Mouse (Mus musculus) liver, embryonic 16.5 days (tissue): ENCODE measurements at regions not wholly inside any gene's neighbourhood (a gene's known extent, or its start where the extent isn't known, plus 50 kb on each side); places are given as distances from the start of the nearest gene placed in this dataset.

Experiments
- ATAC-seq: fragments of 200-750 bp; cut with Nextera tagmentation; 2 replicates; pipeline ENCODE4 v1.8.0; 2017; ENCODE audit warnings: low read depth, mild to moderate bottlenecking, moderate number of reproducible peaks, moderate library complexity
- H3K27ac ChIP-seq: fragments of 300-500 bp; sonication (generic); 2 replicates; pipeline ENCODE4 v1.5.1; 2014; ENCODE audit warnings: mild to moderate bottlenecking, low read length
- H3K27me3 ChIP-seq: fragments of 300-500 bp; sonication (generic); 2 replicates; pipeline ENCODE4 v1.6.1; 2014; ENCODE audit warnings: low read depth, low read length, mixed read lengths; ENCODE audit not compliant: control insufficient read depth, insufficient read depth
- H3K36me3 ChIP-seq: fragments of 300-500 bp; sonication (generic); 2 replicates; pipeline ENCODE4 v1.6.1; 2014; ENCODE audit warnings: mild to moderate bottlenecking; ENCODE audit not compliant: control insufficient read depth, insufficient read depth
- H3K4me1 ChIP-seq: fragments of 300-500 bp; sonication (generic); 2 replicates; pipeline ENCODE4 v1.6.1; 2014; ENCODE audit warnings: low read depth, low read length, mixed read lengths; ENCODE audit not compliant: control insufficient read depth
- H3K4me2 ChIP-seq: fragments of 300-500 bp; sonication (generic); 2 replicates; pipeline ENCODE4 v1.6.1; 2014; ENCODE audit warnings: low read depth, low read length, mixed read lengths
- H3K4me3 ChIP-seq: fragments of 300-500 bp; sonication (generic); 2 replicates; pipeline ENCODE4 v1.5.1; 2014; ENCODE audit warnings: low read depth, mild to moderate bottlenecking, low read length
- H3K9ac ChIP-seq: fragments of 300-500 bp; sonication (generic); 2 replicates; pipeline ENCODE4 v1.6.1; 2014; ENCODE audit warnings: low read depth, low read length
- H3K9me3 ChIP-seq: fragments of 300-500 bp; sonication (generic); replicated peaks from 2 replicates; pipeline ENCODE4 v1.6.1; 2016; ENCODE audit warnings: low read length; ENCODE audit not compliant: control insufficient read depth
- WGBS: fragments of 180-500 bp; shearing (Covaris S2); extraction: QIAGEN DNeasy Blood & Tissue Kit; methylation state at CpG from one replicate; pipeline ENCODE4 v1.1.7; 2014; ENCODE audit not compliant: insufficient replicate concordance; 5-methylcytosine and 5-hydroxymethylcytosine counted together

GRCm38 (mm10) chr16:29816681-29817369 is 237.7 kb downstream of the Opa1 start:
- no peak for ATAC-seq
- Histone ChIP-seq H3K4me1 (no peaks in the 10 kb centered on the region), H3K9me3 (no peaks in the 10 kb centered on the region), H3K27ac (no peak overlapping the region), H3K4me3 (no peak overlapping the region), H3K27me3 (peaks cover 26% of the 10 kb centered on the region), H3K36me3 (no peaks in the 10 kb centered on the region), H3K4me2 (no peak overlapping the region), H3K9ac (no peak overlapping the region)
- WGBS = 50% methylated on average over 10 of the region's 10 CpGs

GRCm38 (mm10) chr16:29818807-29819440 is 239.8 kb downstream of the Opa1 start:
- Histone ChIP-seq H3K9me3 (no peaks in the 10 kb centered on the region), H3K4me2 (no peak overlapping the region), H3K4me3 (no peak overlapping the region), H3K27ac (no peak overlapping the region), H3K27me3 (peaks cover 12% of the 10 kb centered on the region), H3K4me1 (no peaks in the 10 kb centered on the region), H3K36me3 (no peaks in the 10 kb centered on the region), H3K9ac (no peak overlapping the region)
- 43% methylated on average over 7 of the region's 7 CpGs for WGBS
- no peak for ATAC-seq

- WGBS = 75% methylated on average over 9 of the region's 9 CpGs
- Histone ChIP-seq H3K9ac (no peak overlapping the region), H3K36me3 (no peaks in the 10 kb centered on the region), H3K9me3 (no peaks in the 10 kb centered on the region), H3K4me1 (no peaks in the 10 kb centered on the region), H3K27ac (no peak overlapping the region), H3K4me2 (no peak overlapping the region), H3K27me3 (no peaks in the 10 kb centered on the region), H3K4me3 (no peak overlapping the region)
- ATAC-seq = no peak
These were observed 241.6 kb downstream of the Opa1 start for GRCm38 (mm10) chr16:29820704-29821103.

GRCm38 (mm10) chr16:29822110-29822509 is 242.1 kb upstream of the Hes1 start:
- Histone ChIP-seq H3K36me3 (no peaks in the 10 kb centered on the region), H3K4me2 (no peak overlapping the region), H3K9me3 (no peaks in the 10 kb centered on the region), H3K4me1 (no peaks in the 10 kb centered on the region), H3K27me3 (no peaks in the 10 kb centered on the region), H3K27ac (no peak overlapping the region), H3K4me3 (no peak overlapping the region), H3K9ac (no peak overlapping the region)
- no peak for ATAC-seq
- 51% methylated on average over 7 of the region's 7 CpGs for WGBS

GRCm38 (mm10) chr16:29822843-29823401 is 241.3 kb upstream of the Hes1 start:
- Histone ChIP-seq H3K4me2 (no peak overlapping the region), H3K27me3 (no peaks in the 10 kb centered on the region), H3K27ac (no peak overlapping the region), H3K4me3 (no peak overlapping the region), H3K9me3 (no peaks in the 10 kb centered on the region), H3K4me1 (no peaks in the 10 kb centered on the region), H3K36me3 (no peaks in the 10 kb centered on the region), H3K9ac (no peak overlapping the region)
- 62% methylated on average over 8 of the region's 8 CpGs for WGBS
- ATAC-seq = no peak

GRCm38 (mm10) chr16:29826927-29827326 is 237.3 kb upstream of the Hes1 start:
- no peak for ATAC-seq
- no peak overlapping the region for H3K27ac ChIP-seq
- H3K4me2 ChIP-seq = no peak overlapping the region
- no peaks in the 10 kb centered on the region for H3K36me3 ChIP-seq
- no peaks in the 10 kb centered on the region for H3K27me3 ChIP-seq
- H3K4me1 ChIP-seq = no peaks in the 10 kb centered on the region
- H3K4me3 ChIP-seq = no peak overlapping the region
- WGBS = 65% methylated on average over 5 of the region's 5 CpGs
- H3K9ac ChIP-seq = no peak overlapping the region
- H3K9me3 ChIP-seq = no peaks in the 10 kb centered on the region

- Histone ChIP-seq H3K36me3 (no peaks in the 10 kb centered on the region), H3K4me3 (no peak overlapping the region), H3K9ac (no peak overlapping the region), H3K4me1 (no peaks in the 10 kb centered on the region), H3K4me2 (no peak overlapping the region), H3K9me3 (no peaks in the 10 kb centered on the region), H3K27me3 (no peaks in the 10 kb centered on the region), H3K27ac (no peak overlapping the region)
- WGBS = 63% methylated on average over 1 of the region's 1 CpGs
- ATAC-seq = no peak
These were observed 236.4 kb upstream of the Hes1 start for GRCm38 (mm10) chr16:29827776-29828175.

GRCm38 (mm10) chr16:29829457-29829856 is 234.7 kb upstream of the Hes1 start:
- Histone ChIP-seq H3K4me2 (no peak overlapping the region), H3K4me3 (no peak overlapping the region), H3K27me3 (no peaks in the 10 kb centered on the region), H3K36me3 (no peaks in the 10 kb centered on the region), H3K9me3 (no peaks in the 10 kb centered on the region), H3K27ac (no peak overlapping the region), H3K9ac (no peak overlapping the region), H3K4me1 (no peaks in the 10 kb centered on the region; the same call in 1 of the 2 replicates)
- 73% methylated on average over 9 of the region's 9 CpGs for WGBS
- no peak for ATAC-seq

GRCm38 (mm10) chr16:29830101-29830500 is 234.1 kb upstream of the Hes1 start:
- no peak overlapping the region for H3K27ac ChIP-seq
- H3K27me3 ChIP-seq = no peaks in the 10 kb centered on the region
- no peak for ATAC-seq
- H3K4me2 ChIP-seq = no peak overlapping the region
- no peak overlapping the region for H3K9ac ChIP-seq
- H3K36me3 ChIP-seq = no peaks in the 10 kb centered on the region
- no peak overlapping the region for H3K4me3 ChIP-seq
- no peaks in the 10 kb centered on the region for H3K9me3 ChIP-seq
- no peaks in the 10 kb centered on the region; the same call in 1 of the 2 replicates for H3K4me1 ChIP-seq
